Comparison of ENCODE assay signal across 13 mouse cellular contexts in the genomic region with DNA sequence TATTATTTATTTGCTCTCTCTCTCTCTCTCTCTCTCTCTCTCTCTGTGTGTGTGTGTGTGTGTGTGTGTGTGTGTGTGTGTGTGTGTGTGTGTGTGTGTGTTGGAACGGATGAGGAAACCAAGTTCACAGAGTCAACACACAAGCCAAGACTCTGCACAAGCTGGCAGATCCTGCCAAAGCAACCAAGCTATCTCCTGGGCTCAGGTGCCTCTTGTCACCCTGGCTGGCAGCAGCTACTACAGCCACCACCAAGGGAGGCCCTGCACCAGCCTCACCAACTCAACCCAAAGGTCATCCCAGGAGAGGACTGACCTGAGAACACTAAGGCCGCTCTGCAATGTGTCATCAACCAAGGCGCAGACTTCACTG. TPM values are rescaled to one million over a fixed set of nuclear protein-coding genes. Genes with fewer than 3 reads are reported as not detected.
A peak's percentile ranks its signal among the peaks of the same experiment; 100 is the strongest.
DNase-seq lines count a peak whose midpoint lies in the region; ATAC-seq lines count a peak whose summit lies in the region.
"Had no signal": no experiment of that assay in that cellular context is flagged by ENCODE, and none has a peak within 500 bp of the region (broad histone marks: within the 10 kb centered on the region; RNA-seq: fewer than 3 reads in every experiment).

No protein-coding gene starts in this region.

- H3K36me3 ChIP-seq in liver, embryonic 15.5 days (replicated peaks), result peaks cover 11% of the 10 kb centered on the region; the same call in 1 of the 2 replicates
- peaks cover 57% of the 10 kb centered on the region for H3K36me3 ChIP-seq in liver, embryonic 12.5 days
- H3K36me3 ChIP-seq in macrophage (ENCODE audit: inconsistent target), result peaks cover 40% of the 10 kb centered on the region
- H3K36me3 ChIP-seq: forebrain, embryonic 15.5 days had no signal

- WGBS in liver, embryonic 15.5 days (ENCODE audit: insufficient replicate concordance), result 80% methylated on average over 3 of the region's 3 CpGs
- 78% methylated on average over 3 of the region's 3 CpGs for WGBS in liver, embryonic 12.5 days (ENCODE audit: insufficient replicate concordance)
- 65% methylated on average over 3 of the region's 3 CpGs for WGBS in macrophage (ENCODE audit: missing documents)

- 0 out of 2 replicates have a peak overlapping the region, but pooled peaks have one; percentile 29 for H3K27ac ChIP-seq in liver, embryonic 15.5 days (replicated peaks)
- H3K27ac ChIP-seq in liver, embryonic 12.5 days, result no peak overlapping the region
- H3K27ac ChIP-seq in macrophage, result peak overlapping the region; percentile 86
- H3K27ac ChIP-seq: forebrain, embryonic 15.5 days; heart, adult 2 months; liver, embryonic 13.5 days had no signal

- H3K4me1 ChIP-seq in liver, embryonic 15.5 days (replicated peaks), result peaks cover 8% of the 10 kb centered on the region
- H3K4me1 ChIP-seq in liver, embryonic 12.5 days, result peaks cover 22% of the 10 kb centered on the region; the same call in 1 of the 2 replicates

- no peaks in the 10 kb centered on the region for H3K9me3 ChIP-seq in liver, embryonic 15.5 days (replicated peaks)
- no peaks in the 10 kb centered on the region for H3K9me3 ChIP-seq in liver, embryonic 12.5 days (replicated peaks)
- H3K9me3 ChIP-seq: forebrain, embryonic 15.5 days; liver, embryonic 13.5 days had no signal

- no peaks in the 10 kb centered on the region for H3K27me3 ChIP-seq in liver, embryonic 15.5 days
- H3K27me3 ChIP-seq in liver, embryonic 12.5 days (replicated peaks), result no peaks in the 10 kb centered on the region
- H3K27me3 ChIP-seq: forebrain, embryonic 15.5 days; liver, embryonic 13.5 days had no signal

- no peak overlapping the region for H3K4me2 ChIP-seq in liver, embryonic 15.5 days
- H3K4me2 ChIP-seq in liver, embryonic 12.5 days, result no peak overlapping the region
- H3K4me2 ChIP-seq: forebrain, embryonic 15.5 days; liver, embryonic 13.5 days had no signal

- peaks cover 34% of the 10 kb centered on the region for H3K79me2 ChIP-seq in macrophage (ENCODE audit: inconsistent target)

- intact Hi-C loops in gastrocnemius, postnatal 36 days (cut with DNase I), result no loop called here

- no peak overlapping the region for H3K4me3 ChIP-seq in liver, embryonic 15.5 days (replicated peaks)
- no peak overlapping the region for H3K4me3 ChIP-seq in liver, embryonic 12.5 days
- H3K4me3 ChIP-seq in macrophage (ENCODE audit: inconsistent target), result no peak overlapping the region
- H3K4me3 ChIP-seq: forebrain, embryonic 15.5 days; heart, adult 2 months; liver, embryonic 13.5 days had no signal

- no peak for DNase-seq in gastrocnemius, postnatal 36 days
- no peak for DNase-seq in thymus, postnatal 25 days
- DNase-seq: cerebellum, postnatal 10 days; embryo, embryonic 11 days; liver, embryonic 13.5 days; midbrain, embryonic 14.5 days had no signal

- ATAC-seq in liver, embryonic 15.5 days (ENCODE audit: insufficient read depth), result no peak
- ATAC-seq in liver, embryonic 12.5 days, result no peak
- peak; percentile 52 for ATAC-seq in activated CD4-positive, CD25-positive, alpha-beta regulatory T cell, adult 4 months
- no peak for ATAC-seq in erythroblast, adult 5-6 weeks (replicated peaks; ENCODE audit: low FRiP score, poor library complexity, severe bottlenecking)
- ATAC-seq: forebrain, embryonic 15.5 days had no signal

- no peak overlapping the region for H3K9ac ChIP-seq in liver, embryonic 15.5 days
- no peak overlapping the region for H3K9ac ChIP-seq in liver, embryonic 12.5 days
- H3K9ac ChIP-seq: forebrain, embryonic 15.5 days; liver, embryonic 13.5 days had no signal

RNA-seq across cellular contexts. Expression of a gene that starts 26.0 kb away (rescaled TPM):
- polyA plus RNA-seq in liver, embryonic 15.5 days (2015; fragmentation: Nextera tagmentation; extraction: Ambion mirVana), result 6.1 and 6.6 TPM in 2 replicates
- polyA plus RNA-seq in liver, embryonic 12.5 days (2016; fragmentation: Nextera tagmentation; extraction: Ambion mirVana), result 7.4 and 7.6 TPM in 2 replicates
- 10 to 100 TPM; 81.5 to 98.2 TPM for polyA plus RNA-seq in activated CD4-positive, CD25-positive, alpha-beta regulatory T cell, adult 4 months (2017; shearing (Covaris generic))
- total RNA-seq in macrophage (2018; cell fraction: chromatin; rRNA removed), result 1,000 to 10,000 TPM in 3 of 26 experiments, 100 to 1,000 TPM in 23; 121 to 1,718 (median 405) TPM
- total RNA-seq in macrophage (2018; cell fraction: cytosol; rRNA removed), result 100 to 1,000 TPM in 16 of 26 experiments, 10 to 100 TPM in 10; 68.4 to 348 (median 120) TPM
- 100 to 1,000 TPM in 19 of 26 experiments, 10 to 100 TPM in 7; 51.2 to 591 (median 250) TPM for total RNA-seq in macrophage (2018; cell fraction: nucleus; rRNA removed)
- polyA plus RNA-seq in macrophage (2018), result 45.9 to 108 TPM (median 70.5 TPM) in 3 replicates
- total RNA-seq in erythroblast, adult 5-6 weeks (2015; ENCODE audit: low replicate concordance), result 13.6 and 13.8 TPM in 2 replicates
- total RNA-seq in erythroblast, adult 5-6 weeks (2017; ENCODE audit: low replicate concordance), result 20.5 and 25.6 TPM in 2 replicates
- total RNA-seq in gastrocnemius, postnatal 36 days (2021), result 10 to 100 TPM; 29.7 to 32.3 TPM

RNA-seq across cellular contexts. Expression of a gene that starts 34.5 kb away (rescaled TPM):
- polyA plus RNA-seq in liver, embryonic 15.5 days (2015; fragmentation: Nextera tagmentation; extraction: Ambion mirVana), result 43.1 and 43.3 TPM in 2 replicates
- 30.9 and 32.9 TPM in 2 replicates for polyA plus RNA-seq in liver, embryonic 12.5 days (2016; fragmentation: Nextera tagmentation; extraction: Ambion mirVana)
- polyA plus RNA-seq in activated CD4-positive, CD25-positive, alpha-beta regulatory T cell, adult 4 months (2017; shearing (Covaris generic)), result 1 to 10 TPM in 1 of 2 experiments, under 1 TPM in 1; 0.90 to 1.1 TPM
- total RNA-seq in macrophage (2018; cell fraction: chromatin; rRNA removed), result 1 to 10 TPM in 17 of 26 experiments, under 1 TPM in 3, not detected in 6; 0.59 to 10.0 (median 2.2) TPM
- 100 to 1,000 TPM in 16 of 26 experiments, 10 to 100 TPM in 10; 81.5 to 363 (median 177) TPM for total RNA-seq in macrophage (2018; cell fraction: cytosol; rRNA removed)
- 100 to 1,000 TPM in 1 of 26 experiments, 10 to 100 TPM in 25; 22.4 to 113 (median 50.5) TPM for total RNA-seq in macrophage (2018; cell fraction: nucleus; rRNA removed)
- polyA plus RNA-seq in macrophage (2018), result 191 to 766 TPM (median 446 TPM) in 3 replicates
- total RNA-seq in erythroblast, adult 5-6 weeks (2015; ENCODE audit: low replicate concordance), result 20.9 and 32.1 TPM in 2 replicates
- total RNA-seq in erythroblast, adult 5-6 weeks (2017; ENCODE audit: low replicate concordance), result 0.84 and 1.8 TPM in 2 replicates
- total RNA-seq in gastrocnemius, postnatal 36 days (2021), result 10 to 100 TPM; 27.6 to 44.7 TPM

Comparison
In these comparisons a context has a peak if more than half of its experiments do, and no peak if none do; other contexts are left out.
1. RNA of a gene that starts 34.5 kb away (polyA plus RNA-seq): 191 to 766 TPM in macrophage, 43.1 to 43.3 TPM in liver, embryonic 15.5 days and 30.9 to 32.9 TPM in liver, embryonic 12.5 days; 0.90 to 1.1 TPM in activated CD4-positive, CD25-positive, alpha-beta regulatory T cell, adult 4 months; every median in the first group is over 10 times any median in the second.